Mouse (Mus musculus) heart, adult 18-20 months (tissue): ENCODE measurements around the gene Dync2li1. TPM values are rescaled to one million over a fixed set of nuclear protein-coding genes. Genes with fewer than 3 reads are reported as not detected.
A peak's percentile ranks its signal among the peaks of the same experiment; 100 is the strongest.

ENCODE experiments used
- DNase-seq, 2 experiments: peaks; one replicate each; pipeline ENCODE4 v3.0.0; 2021 to 2022; ENCODE audit warnings: mixed read lengths in 1 of 2
- total RNA-seq, 2 experiments: library from RNA; stranded (reverse); gene quantifications; 2 replicates each; pipeline ENCODE4 v1.2.3; 2021

Gene Dync2li1
- total RNA-seq, 2 experiments from 2014 or later, result 2.9 to 3.2 TPM

GRCm38 (mm10) chr17:84684284-84684683, 58.0 kb downstream of the Dync2li1 start:
- no peak for DNase-seq

GRCm38 (mm10) chr17:84685286-84685685, 59.0 kb downstream of the Dync2li1 start:
- no peak for DNase-seq

- DNase-seq, result no peak
These were observed 61.7 kb downstream of the Dync2li1 start for GRCm38 (mm10) chr17:84687994-84688393.

GRCm38 (mm10) chr17:84688834-84689233, 62.5 kb downstream of the Dync2li1 start:
- DNase-seq, result no peak

- DNase-seq, result no peak
These were observed 63.0 kb downstream of the Dync2li1 start for GRCm38 (mm10) chr17:84689316-84689715.

GRCm38 (mm10) chr17:84690111-84690510, 63.8 kb downstream of the Dync2li1 start:
- no peak for DNase-seq

- no peak for DNase-seq
These were observed 67.4 kb downstream of the Dync2li1 start for GRCm38 (mm10) chr17:84693741-84694140.

- DNase-seq, result no peak
These were observed 70.2 kb downstream of the Dync2li1 start for GRCm38 (mm10) chr17:84696537-84696936.

GRCm38 (mm10) chr17:84698727-84699126, 72.4 kb downstream of the Dync2li1 start:
- peak; percentile 36 to 61 for DNase-seq

Other genes with a start within 250 kb of the Dync2li1 start
- gene Thada, start 160.3 kb upstream of the Dync2li1 start, total RNA-seq, result 1 to 10 TPM; 7.5 to 8.7 TPM
- 1 to 10 TPM; 1.5 to 1.7 TPM for gene Plekhh2, start 114.6 kb upstream of the Dync2li1 start, total RNA-seq
- gene Abcg8, start 49.8 kb downstream of the Dync2li1 start, total RNA-seq, result not detected
- not detected for gene Abcg5, start 56.5 kb downstream of the Dync2li1 start, total RNA-seq
- gene Lrpprc, start 164.3 kb downstream of the Dync2li1 start, total RNA-seq, result 100 to 1,000 TPM; 134 to 150 TPM